Mouse (Mus musculus) neutrophil, adult 83 days (primary cell): ENCODE measurements around the gene Fmnl3. TPM values are rescaled to one million over a fixed set of nuclear protein-coding genes. Genes with fewer than 3 reads are reported as not detected.

ENCODE experiments used
- total RNA-seq, 2 experiments: library from RNA; stranded (reverse); gene quantifications; one replicate each; pipeline ENCODE4 v1.2.4; 2023

Gene Fmnl3
- total RNA-seq, result 10 to 100 TPM; 43.9 to 48.0 TPM

GRCm38 (mm10) chr15:99370259-99370691, at the start of gene Fmnl3:
Fmnl3 (minus strand) TSS chr15:99370482.

DNA sequence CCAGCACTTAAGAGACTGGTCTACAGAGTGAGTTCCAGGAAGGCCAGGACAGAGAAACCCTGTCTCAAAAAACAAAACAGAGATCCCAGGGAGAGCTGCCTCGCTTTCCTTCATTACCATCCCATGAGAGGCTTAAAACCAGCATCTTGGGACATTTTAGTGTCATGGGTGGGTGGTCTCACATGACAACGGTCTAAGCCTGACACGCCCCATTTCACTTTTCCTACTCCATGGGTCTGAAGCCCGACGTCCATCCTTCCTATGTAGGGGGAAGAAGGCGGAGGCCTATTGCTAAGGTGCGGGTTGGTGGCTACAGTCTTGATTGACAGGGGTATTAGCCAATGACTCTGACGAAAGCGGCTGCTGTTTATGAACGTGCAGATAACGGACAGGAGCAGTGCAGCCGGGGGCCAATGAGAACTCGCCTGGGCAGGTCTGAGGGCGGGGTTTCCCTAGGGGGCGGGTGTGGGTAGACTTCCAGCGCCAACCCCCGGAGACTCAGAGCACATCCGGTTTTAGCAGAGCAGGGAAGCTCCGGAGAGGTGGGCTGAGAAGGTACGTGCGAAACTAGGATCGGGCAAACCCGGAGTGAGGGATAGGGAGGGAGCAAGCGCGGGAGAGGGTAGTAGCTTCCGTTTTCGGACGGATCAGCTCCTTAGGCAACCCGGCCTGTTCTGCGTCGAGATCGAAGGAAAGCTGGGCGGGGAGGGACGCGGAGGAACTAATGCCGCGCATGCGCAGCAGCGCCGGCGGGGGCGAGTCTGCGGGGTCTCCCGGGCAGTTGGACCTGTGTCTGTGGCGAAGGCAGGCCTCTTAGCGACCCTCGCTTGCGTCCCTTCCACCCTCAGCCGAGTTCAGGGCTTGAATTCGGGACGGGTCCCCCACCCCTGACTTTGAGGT, 22.5 kb upstream of the Fmnl3 start, which contains the start of gene Tmbim6:
Gene Tmbim6 (plus strand): TSS at position 397 of the 900 bp plus-strand sequence.

GRCm38 (mm10) chr15:99295484-99295981, 74.7 kb downstream of the Fmnl3 start, which contains the start of gene Fam186b:
Fam186b (minus strand) TSS chr15:99295888.

DNA sequence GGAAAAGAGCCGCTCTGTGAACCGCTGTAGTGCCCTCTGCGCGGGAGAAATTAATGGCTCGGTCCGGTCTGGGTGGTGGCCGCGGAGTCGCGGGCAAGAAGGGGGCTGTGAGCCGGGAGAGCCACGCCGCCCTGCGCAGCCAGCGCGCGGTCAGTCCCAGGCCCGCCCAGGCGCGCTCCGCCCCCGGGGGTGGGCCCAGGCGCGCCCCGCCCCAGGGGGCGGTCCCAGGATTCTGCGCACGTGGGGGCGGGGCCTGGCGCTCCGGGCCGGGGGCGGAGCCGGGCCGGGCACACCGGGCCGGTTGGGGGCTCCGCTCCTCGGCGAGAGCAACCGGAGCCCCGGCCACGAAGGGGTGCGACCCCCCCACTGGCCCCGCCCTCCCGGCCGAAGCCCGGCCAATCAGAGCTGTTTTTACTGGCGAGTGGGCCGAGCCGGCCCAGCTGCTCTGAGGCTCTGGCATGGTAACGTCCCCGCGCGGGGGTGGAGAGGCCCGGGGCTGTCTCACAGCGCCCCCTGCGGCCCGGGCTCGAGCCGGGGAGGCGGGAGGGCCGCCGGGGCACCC, 75.4 kb downstream of the Fmnl3 start, which contains the start of gene Prpf40b:
Gene Prpf40b (plus strand): TSS at position 275 of the 562 bp plus-strand sequence.

Other genes with a start within 250 kb of the Fmnl3 start
- gene Spats2, start 244.6 kb downstream of the Fmnl3 start, total RNA-seq, result under 1 TPM; 0.24 to 0.53 TPM
- not detected for gene Kcnh3, start 145.6 kb downstream of the Fmnl3 start, total RNA-seq
- 10 to 100 TPM; 35.0 to 41.1 TPM for gene Mcrs1, start 118.5 kb downstream of the Fmnl3 start, total RNA-seq
- gene Prpf40b, start 75.4 kb downstream of the Fmnl3 start, total RNA-seq, result 1 to 10 TPM; 1.0 to 2.6 TPM
- gene Fam186b, start 74.6 kb downstream of the Fmnl3 start, total RNA-seq, result not detected
- gene Tmbim6, start 22.4 kb upstream of the Fmnl3 start, total RNA-seq, result 100 to 1,000 TPM; 519 to 548 TPM
- 1 to 10 TPM; 1.7 to 2.9 TPM for gene Nckap5l, start 87.3 kb upstream of the Fmnl3 start, total RNA-seq
- 1 to 10 TPM; 4.8 to 6.1 TPM for gene Bcdin3d, start 104.2 kb upstream of the Fmnl3 start, total RNA-seq
- gene Faim2, start 157.7 kb upstream of the Fmnl3 start, total RNA-seq, result 1 to 10 TPM in 1 of 2 experiments, under 1 TPM in 1; 0.39 to 1.2 TPM
- not detected for gene Aqp2, start 208.6 kb upstream of the Fmnl3 start, total RNA-seq
- not detected for gene Aqp5, start 220.3 kb upstream of the Fmnl3 start, total RNA-seq
- not detected for gene Aqp6, start 230.9 kb upstream of the Fmnl3 start, total RNA-seq